Mouse (Mus musculus) hindbrain, embryonic 10.5 days (tissue): ENCODE data around the gene Ell. TPM values are rescaled to one million over a fixed set of nuclear protein-coding genes. Genes with fewer than 3 reads are reported as not detected.
"Not testable (repeated sequence)": the region's sequence is repeated elsewhere in the genome, so short reads cannot be mapped to it uniquely, and the experiment has no call there.

Source experiments
- DNase-seq: peaks from one replicate; pipeline ENCODE4 v3.0.0-alpha.2; 2017; ENCODE audit warnings: low spot score
- H3K27ac ChIP-seq: fragments of 300-500 bp; sonication (generic); 2 replicates; pipeline ENCODE4 v1.5.1; 2016; ENCODE audit warnings: mild to moderate bottlenecking, moderate library complexity
- H3K27me3 ChIP-seq: fragments of 300-500 bp; sonication (generic); 2 replicates; pipeline ENCODE4 v1.6.1; 2016; ENCODE audit warnings: mild to moderate bottlenecking; ENCODE audit not compliant: poor library complexity, insufficient read depth, severe bottlenecking
- H3K36me3 ChIP-seq: fragments of 300-500 bp; sonication (generic); 2 replicates; pipeline ENCODE4 v1.6.1; 2016; ENCODE audit warnings: mild to moderate bottlenecking, moderate library complexity
- H3K4me1 ChIP-seq: fragments of 300-500 bp; sonication (generic); replicated peaks from 2 replicates; pipeline ENCODE4 v1.6.1; 2016; ENCODE audit warnings: mild to moderate bottlenecking
- H3K4me3 ChIP-seq: fragments of 300-500 bp; sonication (generic); 2 replicates; pipeline ENCODE4 v1.5.1; 2016; ENCODE audit warnings: mild to moderate bottlenecking, moderate library complexity
- H3K9me3 ChIP-seq: fragments of 300-500 bp; sonication (generic); 2 replicates; pipeline ENCODE4 v1.6.1; 2016; ENCODE audit warnings: mild to moderate bottlenecking, moderate library complexity
- WGBS: fragments of 180-500 bp; shearing (Covaris S2); methylation state at CpG from one replicate; pipeline ENCODE4 v1.1.7; 2016; 5-methylcytosine and 5-hydroxymethylcytosine counted together
- polyA plus RNA-seq: library from polyadenylated mRNA; unstranded; fragments of >200 nt; fragmentation: Nextera tagmentation; extraction: Ambion mirVana; gene quantifications from 2 replicates; pipeline ENCODE4 v1.2.1, GENCODE M21; 2016

Gene Ell
- polyA plus RNA-seq, 1 experiment from 2014 or later = 22.4 TPM

GRCm38 (mm10) chr8:70564696-70565235 lies 25.5 kb downstream of the Ell start:
- Histone ChIP-seq H3K36me3 (no peaks in the 10 kb centered on the region), H3K4me3 (no peak overlapping the region), H3K27me3 (no peaks in the 10 kb centered on the region), H3K27ac (no peak overlapping the region), H3K9me3 (no peaks in the 10 kb centered on the region), H3K4me1 (peaks cover 37% of the 10 kb centered on the region)
- DNase-seq = no peak
- WGBS = 84% methylated on average over 3 of the region's 3 CpGs

DNA sequence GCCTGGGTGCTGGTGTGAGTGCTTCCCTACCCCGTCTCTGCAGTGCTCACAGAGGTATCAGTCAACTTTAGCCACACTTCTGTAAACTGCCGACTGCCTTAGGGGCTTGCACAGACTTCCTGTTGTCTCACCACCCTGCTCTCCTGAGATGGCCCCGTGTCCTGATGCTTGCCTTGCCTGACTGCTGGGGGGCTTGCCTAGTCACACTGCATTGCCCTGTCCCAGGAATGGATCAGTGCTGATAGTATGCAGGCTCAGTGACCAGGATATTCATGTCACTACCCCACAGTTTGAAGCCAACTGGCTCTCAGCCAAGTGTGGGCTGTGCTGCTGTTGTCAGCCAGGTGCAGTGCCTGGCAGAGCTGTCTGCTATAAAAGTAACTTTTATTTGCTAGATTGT lies 26.3 kb downstream of the Ell start:
- no peaks in the 10 kb centered on the region for H3K36me3 ChIP-seq
- no peak for DNase-seq
- no peak overlapping the region for H3K4me3 ChIP-seq
- H3K27ac ChIP-seq = no peak overlapping the region
- H3K27me3 ChIP-seq = no peaks in the 10 kb centered on the region
- no peaks in the 10 kb centered on the region for H3K9me3 ChIP-seq
- WGBS = 82% methylated on average over 3 of the region's 3 CpGs
- H3K4me1 ChIP-seq = peaks cover 32% of the 10 kb centered on the region

DNA sequence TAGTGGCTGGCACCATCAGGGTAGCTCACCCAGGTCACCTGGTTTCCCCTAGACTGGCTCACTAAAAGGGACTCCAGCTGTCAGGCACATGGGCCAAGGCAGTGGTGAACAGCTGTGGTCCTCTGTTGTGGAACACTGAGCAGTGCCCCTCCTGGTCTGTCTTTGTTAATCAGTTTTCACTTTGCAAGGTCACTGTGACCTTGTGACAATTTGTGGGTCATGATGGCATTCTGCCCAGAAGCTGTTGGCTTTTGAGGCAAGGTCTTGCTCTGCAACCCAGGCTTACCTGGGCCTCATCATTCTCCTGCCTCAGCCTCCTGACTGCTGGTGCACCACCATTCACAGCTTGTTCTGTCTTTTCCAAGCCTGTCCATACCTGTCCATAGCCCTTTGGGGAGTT lies 31.1 kb downstream of the Ell start:
- Histone ChIP-seq H3K27me3 (no peaks in the 10 kb centered on the region), H3K36me3 (peaks cover 26% of the 10 kb centered on the region), H3K4me3 (no peak overlapping the region), H3K4me1 (peaks cover 19% of the 10 kb centered on the region), H3K27ac (no peak overlapping the region), H3K9me3 (no peaks in the 10 kb centered on the region)
- DNase-seq = no peak

DNA sequence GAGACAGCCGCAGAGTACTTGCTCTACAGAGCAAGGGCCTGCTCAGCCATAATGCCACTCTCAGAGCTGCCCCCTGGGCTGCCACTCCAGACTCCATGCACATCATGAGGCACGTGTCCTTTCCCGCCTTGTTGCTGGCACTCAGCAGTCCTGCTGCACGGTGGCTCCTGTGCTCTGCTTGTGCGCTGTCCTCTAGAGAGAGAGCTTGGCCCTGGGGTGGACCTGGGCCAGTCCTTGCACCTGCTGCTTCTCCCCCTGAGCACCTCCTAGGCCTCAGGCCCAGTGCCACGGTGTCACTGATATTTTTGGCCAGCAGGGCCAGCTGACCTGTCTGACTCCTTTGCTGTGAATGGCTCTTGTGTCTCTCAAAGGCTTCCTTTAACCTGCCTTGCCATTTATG lies 31.7 kb downstream of the Ell start:
- H3K27ac ChIP-seq = 0 out of 2 replicates have a peak overlapping the region, but pooled peaks have one; percentile 12
- no peak for DNase-seq

DNA sequence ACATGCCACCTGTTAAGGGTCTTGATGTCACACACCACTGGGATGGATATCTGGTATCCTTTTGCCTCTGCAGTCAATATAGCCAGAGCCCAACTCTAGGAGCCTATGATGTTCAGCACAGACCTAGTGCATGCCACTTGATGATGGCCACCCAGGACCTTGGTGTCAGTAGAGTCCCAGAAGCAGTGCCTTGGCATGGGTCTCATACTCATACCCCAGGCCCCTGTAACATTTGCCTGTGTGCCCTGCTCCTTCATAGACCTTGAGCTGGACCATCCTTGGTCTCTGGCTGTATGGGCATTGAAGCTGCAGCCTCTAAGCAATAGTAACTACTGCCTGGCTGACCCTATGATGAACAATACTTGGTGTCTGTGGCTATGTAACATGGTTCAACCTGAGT lies 35.0 kb downstream of the Ell start:
- Histone ChIP-seq H3K36me3 (peaks cover 50% of the 10 kb centered on the region), H3K4me1 (peaks cover 15% of the 10 kb centered on the region), H3K27ac (no peak overlapping the region), H3K27me3 (no peaks in the 10 kb centered on the region), H3K4me3 (no peak overlapping the region), H3K9me3 (no peaks in the 10 kb centered on the region)
- DNase-seq = no peak

More for the DNA sequence above, 31.7 kb downstream of the Ell start:
- Histone ChIP-seq H3K27me3 (no peaks in the 10 kb centered on the region), H3K36me3 (peaks cover 26% of the 10 kb centered on the region), H3K4me3 (no peak overlapping the region), H3K4me1 (peaks cover 15% of the 10 kb centered on the region), H3K9me3 (no peaks in the 10 kb centered on the region)
- 84% methylated on average over 6 of the region's 6 CpGs for whole genome bisulfite sequencing

DNA sequence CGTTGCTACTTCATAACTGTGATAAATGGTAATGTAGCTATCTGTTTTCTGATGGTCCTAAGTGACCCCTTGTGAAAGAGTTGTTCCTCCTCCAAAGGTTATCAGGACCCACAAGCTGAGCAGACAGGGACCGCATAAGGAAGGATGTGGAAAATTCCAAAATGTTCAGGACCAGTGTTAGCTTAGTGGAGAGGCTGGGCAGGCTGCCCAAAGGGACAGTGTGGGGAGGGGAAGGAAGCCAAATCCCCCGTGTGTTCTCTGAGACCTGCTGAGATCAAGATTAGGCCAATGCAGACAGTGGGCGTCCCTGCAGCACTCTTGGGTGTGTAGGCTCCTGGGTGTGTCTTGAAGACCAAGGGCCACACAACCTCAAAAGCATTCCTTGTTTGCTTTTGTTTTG lies 35.7 kb downstream of the Ell start:
- no peak overlapping the region for H3K27ac ChIP-seq
- no peaks in the 10 kb centered on the region for H3K27me3 ChIP-seq
- no peak for DNase-seq
- no peak overlapping the region for H3K4me3 ChIP-seq
- peaks cover 53% of the 10 kb centered on the region for H3K36me3 ChIP-seq
- 87% methylated on average over 4 of the region's 4 CpGs for WGBS
- peaks cover 15% of the 10 kb centered on the region for H3K4me1 ChIP-seq
- no peaks in the 10 kb centered on the region for H3K9me3 ChIP-seq

- peaks cover 76% of the 10 kb centered on the region for H3K36me3 ChIP-seq
- H3K9me3 ChIP-seq = no peaks in the 10 kb centered on the region
- no peaks in the 10 kb centered on the region for H3K27me3 ChIP-seq
- 0 out of 2 replicates have a peak, but pooled peaks cover 3% of the 10 kb centered on the region for H3K4me1 ChIP-seq
- no peak overlapping the region for H3K27ac ChIP-seq
- no peak for DNase-seq
- no peak overlapping the region for H3K4me3 ChIP-seq
- 95% methylated on average over 3 of the region's 3 CpGs for WGBS
Observed at GRCm38 (mm10) chr8:70577207-70577606, 38.0 kb downstream of the Ell start.

- 93% methylated on average over 18 of the region's 18 CpGs for WGBS
- peaks cover 97% of the 10 kb centered on the region for H3K36me3 ChIP-seq
- no peaks in the 10 kb centered on the region for H3K27me3 ChIP-seq
- no peaks in the 10 kb centered on the region for H3K9me3 ChIP-seq
- H3K27ac ChIP-seq = no peak overlapping the region
- no peak overlapping the region for H3K4me3 ChIP-seq
- no peak for DNase-seq
- no peaks in the 10 kb centered on the region for H3K4me1 ChIP-seq
Observed at GRCm38 (mm10) chr8:70583476-70584387, 44.5 kb downstream of the Ell start.

- H3K9me3 ChIP-seq = no peaks in the 10 kb centered on the region
- WGBS = 90% methylated on average over 9 of the region's 9 CpGs
- peaks cover 100% of the 10 kb centered on the region for H3K36me3 ChIP-seq
- H3K4me1 ChIP-seq = no peaks in the 10 kb centered on the region
- H3K27me3 ChIP-seq = no peaks in the 10 kb centered on the region
- no peak overlapping the region for H3K27ac ChIP-seq
- DNase-seq = no peak
- no peak overlapping the region for H3K4me3 ChIP-seq
Observed at GRCm38 (mm10) chr8:70584606-70585257, 45.5 kb downstream of the Ell start.

DNA sequence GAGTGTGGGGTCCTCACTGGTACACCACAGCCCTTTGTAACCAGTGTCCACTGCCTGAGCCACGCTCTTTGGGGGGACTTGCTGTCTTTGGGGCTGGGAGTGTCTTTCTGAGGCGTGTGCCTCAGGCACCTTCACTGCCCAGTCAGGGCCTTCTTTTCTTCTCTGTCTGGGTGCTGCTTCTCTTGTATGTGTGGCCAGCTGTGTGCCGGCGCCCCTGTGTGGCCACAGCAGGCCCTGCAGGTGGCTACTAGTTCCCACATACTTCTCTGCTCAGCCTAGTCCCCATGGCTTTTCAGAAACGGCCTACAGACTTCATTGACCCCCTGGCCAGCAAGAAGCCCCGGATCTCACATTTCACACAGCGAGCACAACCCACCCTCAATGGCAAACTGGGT lies 46.0 kb downstream of the Ell start:
- WGBS = 41% methylated on average over 7 of the region's 7 CpGs
- Histone ChIP-seq H3K36me3 (peaks cover 100% of the 10 kb centered on the region), H3K27ac (no peak overlapping the region), H3K27me3 (no peaks in the 10 kb centered on the region), H3K4me3 (no peak overlapping the region), H3K9me3 (no peaks in the 10 kb centered on the region), H3K4me1 (no peaks in the 10 kb centered on the region)
- peak; percentile 45 for DNase-seq

GRCm38 (mm10) chr8:70587955-70588354 lies 48.7 kb downstream of the Ell start:
- peaks cover 96% of the 10 kb centered on the region for H3K36me3 ChIP-seq
- WGBS = 96% methylated on average over 4 of the region's 4 CpGs
- H3K27me3 ChIP-seq, H3K27ac ChIP-seq, H3K4me1 ChIP-seq, H3K9me3 ChIP-seq, DNase-seq, H3K4me3 ChIP-seq: not testable (repeated sequence)

- 93% methylated on average over 12 of the region's 12 CpGs for WGBS
- Histone ChIP-seq H3K36me3 (peaks cover 72% of the 10 kb centered on the region), H3K9me3 (no peaks in the 10 kb centered on the region), H3K27ac (no peak overlapping the region), H3K27me3 (peaks cover 17% of the 10 kb centered on the region), H3K4me3 (no peak overlapping the region), H3K4me1 (peaks cover 38% of the 10 kb centered on the region)
- no peak for DNase-seq
Observed at GRCm38 (mm10) chr8:70591569-70591968, 52.3 kb downstream of the Ell start.

DNA sequence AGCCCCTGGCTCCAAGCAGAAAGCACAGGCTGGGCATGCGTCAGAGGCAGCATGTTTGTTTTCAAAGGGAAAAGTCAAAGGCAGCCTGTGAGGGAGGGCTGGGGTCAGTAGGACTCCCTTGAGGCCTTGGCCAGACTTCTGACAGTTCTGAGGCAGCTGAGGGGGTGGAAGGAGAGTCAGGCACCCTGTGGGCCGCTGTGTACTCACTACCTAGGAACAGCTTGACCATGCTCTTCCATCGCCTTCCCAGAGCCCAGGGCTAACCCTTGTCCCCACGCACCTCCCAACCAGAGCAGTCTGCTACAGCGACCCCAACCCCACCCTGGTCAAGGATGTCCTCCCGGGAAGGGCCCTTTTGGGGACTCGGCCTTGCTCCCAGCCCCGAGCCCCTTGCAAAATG lies 53.9 kb downstream of the Ell start:
- Histone ChIP-seq H3K4me3 (peak overlapping the region; percentile 74), H3K27ac (peak overlapping the region; percentile 86), H3K9me3 (no peaks in the 10 kb centered on the region), H3K4me1 (peaks cover 54% of the 10 kb centered on the region), H3K36me3 (peaks cover 68% of the 10 kb centered on the region), H3K27me3 (peaks cover 32% of the 10 kb centered on the region)
- 49% methylated on average over 8 of the region's 8 CpGs for WGBS
- no peak for DNase-seq
